Mouse (Mus musculus) heart, embryonic 10.5 days (tissue): Measurements from ENCODE around the gene Ctsl. TPM values are rescaled to one million over a fixed set of nuclear protein-coding genes. Genes with fewer than 3 reads are reported as not detected.

ENCODE experiments used
- DNase-seq: peaks from one replicate; pipeline ENCODE4 v3.0.0-alpha.2; 2017; ENCODE audit warnings: low spot score
- H3K27ac ChIP-seq: fragments of 300-500 bp; sonication (generic); 2 replicates; pipeline ENCODE4 v1.5.1; 2016; ENCODE audit warnings: mild to moderate bottlenecking
- H3K27me3 ChIP-seq: fragments of 300-500 bp; sonication (generic); 2 replicates; pipeline ENCODE4 v1.6.1; 2016; ENCODE audit warnings: mild to moderate bottlenecking; ENCODE audit not compliant: poor library complexity, insufficient read depth, severe bottlenecking
- H3K36me3 ChIP-seq: fragments of 300-500 bp; sonication (generic); 2 replicates; pipeline ENCODE4 v1.6.1; 2016; ENCODE audit warnings: mild to moderate bottlenecking, moderate library complexity
- H3K4me1 ChIP-seq: fragments of 300-500 bp; sonication (generic); 2 replicates; pipeline ENCODE4 v1.6.1; 2016; ENCODE audit warnings: mild to moderate bottlenecking
- H3K4me3 ChIP-seq: fragments of 300-500 bp; sonication (generic); 2 replicates; pipeline ENCODE4 v1.5.1; 2016; ENCODE audit warnings: mild to moderate bottlenecking, moderate library complexity
- H3K9me3 ChIP-seq: fragments of 300-500 bp; sonication (generic); 2 replicates; pipeline ENCODE4 v1.6.1; 2016; ENCODE audit warnings: mild to moderate bottlenecking, moderate library complexity
- WGBS: fragments of 180-500 bp; shearing (Covaris S2); methylation state at CpG from one replicate; pipeline ENCODE4 v1.1.7; 2016; 5-methylcytosine and 5-hydroxymethylcytosine counted together
- polyA plus RNA-seq: library from polyadenylated mRNA; unstranded; fragments of >200 nt; fragmentation: Nextera tagmentation; extraction: Ambion mirVana; gene quantifications from 2 replicates; pipeline ENCODE4 v1.2.1, GENCODE M21; 2016

The Ctsl gene
- 240 and 241 TPM in 2 replicates for polyA plus RNA-seq

GRCm38 (mm10) chr13:64370173-64370940 lies at the start of gene Ctsl:
Ctsl (minus strand) TSS chr13:64370890.
- peak; percentile 96 for DNase-seq
- Histone ChIP-seq H3K27me3 (no peaks in the 10 kb centered on the region), H3K4me3 (peak within 1 kb of the TSS; percentile 90), H3K27ac (peak within 1 kb of the TSS; percentile 92), H3K9me3 (no peaks in the 10 kb centered on the region), H3K36me3 (peaks cover 30% of the 10 kb centered on the region), H3K4me1 (peaks cover 19% of the 10 kb centered on the region; the same call in 1 of the 2 replicates)
- WGBS = 1% methylated on average over 43 of the region's 43 CpGs

- H3K9me3 ChIP-seq = no peaks in the 10 kb centered on the region
- no peak overlapping the region for H3K4me3 ChIP-seq
- no peaks in the 10 kb centered on the region for H3K36me3 ChIP-seq
- no peak for DNase-seq
- no peak overlapping the region for H3K27ac ChIP-seq
- no peaks in the 10 kb centered on the region for H3K27me3 ChIP-seq
- H3K4me1 ChIP-seq = peaks cover 5% of the 10 kb centered on the region; the same call in 1 of the 2 replicates
- WGBS = 65% methylated on average over 5 of the region's 5 CpGs
These were observed 46.4 kb upstream of the Ctsl start for GRCm38 (mm10) chr13:64416955-64417601.

GRCm38 (mm10) chr13:64415659-64416058 lies 45.0 kb upstream of the Ctsl start:
- Histone ChIP-seq H3K36me3 (no peaks in the 10 kb centered on the region), H3K4me3 (no peak overlapping the region), H3K27me3 (no peaks in the 10 kb centered on the region), H3K9me3 (no peaks in the 10 kb centered on the region), H3K4me1 (no peaks in the 10 kb centered on the region), H3K27ac (no peak overlapping the region)
- DNase-seq = no peak
- WGBS = 80% methylated on average over 2 of the region's 2 CpGs

- WGBS = 53% methylated on average over 2 of the region's 2 CpGs
- no peaks in the 10 kb centered on the region for H3K4me1 ChIP-seq
- no peak for DNase-seq
- H3K9me3 ChIP-seq = no peaks in the 10 kb centered on the region
- H3K27me3 ChIP-seq = no peaks in the 10 kb centered on the region
- H3K27ac ChIP-seq = no peak overlapping the region
- H3K4me3 ChIP-seq = no peak overlapping the region
- no peaks in the 10 kb centered on the region for H3K36me3 ChIP-seq
These were observed 42.1 kb upstream of the Ctsl start for GRCm38 (mm10) chr13:64412752-64413257.

GRCm38 (mm10) chr13:64411282-64411681 lies 40.6 kb upstream of the Ctsl start:
- Histone ChIP-seq H3K27ac (no peak overlapping the region), H3K4me3 (no peak overlapping the region), H3K27me3 (no peaks in the 10 kb centered on the region), H3K9me3 (no peaks in the 10 kb centered on the region), H3K4me1 (no peaks in the 10 kb centered on the region), H3K36me3 (no peaks in the 10 kb centered on the region)
- WGBS = 53% methylated on average over 2 of the region's 2 CpGs
- DNase-seq = no peak

GRCm38 (mm10) chr13:64410604-64411003 lies 39.9 kb upstream of the Ctsl start:
- 60% methylated on average over 5 of the region's 5 CpGs for WGBS
- Histone ChIP-seq H3K9me3 (no peaks in the 10 kb centered on the region), H3K27ac (no peak overlapping the region), H3K4me3 (no peak overlapping the region), H3K4me1 (no peaks in the 10 kb centered on the region), H3K36me3 (no peaks in the 10 kb centered on the region), H3K27me3 (no peaks in the 10 kb centered on the region)
- DNase-seq = no peak

- WGBS = 85% methylated on average over 5 of the region's 5 CpGs
- Histone ChIP-seq H3K27ac (no peak overlapping the region), H3K4me3 (no peak overlapping the region), H3K27me3 (no peaks in the 10 kb centered on the region), H3K4me1 (no peaks in the 10 kb centered on the region; the same call in 1 of the 2 replicates), H3K9me3 (no peaks in the 10 kb centered on the region), H3K36me3 (no peaks in the 10 kb centered on the region)
- DNase-seq = no peak
These were observed 37.3 kb upstream of the Ctsl start for GRCm38 (mm10) chr13:64407992-64408391.

- no peak overlapping the region for H3K4me3 ChIP-seq
- 0 out of 2 replicates have a peak overlapping the region, but pooled peaks have one; percentile 16 for H3K27ac ChIP-seq
- no peaks in the 10 kb centered on the region; the same call in 1 of the 2 replicates for H3K4me1 ChIP-seq
- 59% methylated on average over 6 of the region's 6 CpGs for WGBS
- H3K27me3 ChIP-seq = no peaks in the 10 kb centered on the region
- no peaks in the 10 kb centered on the region for H3K36me3 ChIP-seq
- DNase-seq = no peak
- H3K9me3 ChIP-seq = no peaks in the 10 kb centered on the region
These were observed 34.9 kb upstream of the Ctsl start for GRCm38 (mm10) chr13:64405550-64405949.

- no peaks in the 10 kb centered on the region for H3K9me3 ChIP-seq
- H3K27ac ChIP-seq = no peak overlapping the region
- no peaks in the 10 kb centered on the region; the same call in 1 of the 2 replicates for H3K4me1 ChIP-seq
- no peaks in the 10 kb centered on the region for H3K27me3 ChIP-seq
- H3K36me3 ChIP-seq = no peaks in the 10 kb centered on the region
- H3K4me3 ChIP-seq = no peak overlapping the region
- WGBS = 40% methylated on average over 3 of the region's 3 CpGs
- DNase-seq = no peak
These were observed 32.8 kb upstream of the Ctsl start for GRCm38 (mm10) chr13:64403519-64403918.

GRCm38 (mm10) chr13:64402951-64403460 lies 32.3 kb upstream of the Ctsl start:
- no peaks in the 10 kb centered on the region for H3K9me3 ChIP-seq
- H3K27ac ChIP-seq = no peak overlapping the region
- H3K4me3 ChIP-seq = no peak overlapping the region
- DNase-seq = no peak
- no peaks in the 10 kb centered on the region; the same call in 1 of the 2 replicates for H3K4me1 ChIP-seq
- H3K27me3 ChIP-seq = no peaks in the 10 kb centered on the region
- WGBS = 83% methylated on average over 8 of the region's 8 CpGs
- no peaks in the 10 kb centered on the region for H3K36me3 ChIP-seq

- DNase-seq = no peak
- no peaks in the 10 kb centered on the region for H3K36me3 ChIP-seq
- H3K4me3 ChIP-seq = no peak overlapping the region
- H3K9me3 ChIP-seq = no peaks in the 10 kb centered on the region
- 64% methylated on average over 10 of the region's 10 CpGs for WGBS
- no peak overlapping the region for H3K27ac ChIP-seq
- H3K4me1 ChIP-seq = no peaks in the 10 kb centered on the region; the same call in 1 of the 2 replicates
- H3K27me3 ChIP-seq = no peaks in the 10 kb centered on the region
These were observed 31.8 kb upstream of the Ctsl start for GRCm38 (mm10) chr13:64402504-64402949.

GRCm38 (mm10) chr13:64402006-64402405 lies 31.3 kb upstream of the Ctsl start:
- peaks cover 1% of the 10 kb centered on the region; the same call in 1 of the 2 replicates for H3K4me1 ChIP-seq
- no peaks in the 10 kb centered on the region for H3K27me3 ChIP-seq
- WGBS = 64% methylated on average over 3 of the region's 3 CpGs
- no peaks in the 10 kb centered on the region for H3K36me3 ChIP-seq
- no peak for DNase-seq
- no peak overlapping the region for H3K27ac ChIP-seq
- H3K9me3 ChIP-seq = no peaks in the 10 kb centered on the region
- H3K4me3 ChIP-seq = no peak overlapping the region
